Comparison of ENCODE assay signal across 23 mouse cellular contexts in genomic region chr11:104614130-104614529, GRCm38 (mm10). TPM values are rescaled to one million over a fixed set of nuclear protein-coding genes. Genes with fewer than 3 reads are reported as not detected.
DNase-seq lines count a peak whose midpoint lies in the region; ATAC-seq lines count a peak whose summit lies in the region.
"Had no signal": no experiment of that assay in that cellular context is flagged by ENCODE, and none has a peak within 500 bp of the region (broad histone marks: within the 10 kb centered on the region; RNA-seq: fewer than 3 reads in every experiment).

No protein-coding gene starts in this region.

- H3K9me3 ChIP-seq in heart, embryonic 13.5 days = no peaks in the 10 kb centered on the region
- H3K9me3 ChIP-seq in hindbrain, embryonic 12.5 days (replicated peaks) = no peaks in the 10 kb centered on the region
- H3K9me3 ChIP-seq: heart, embryonic 15.5 days; hindbrain, embryonic 13.5 days; stomach, embryonic 15.5 days had no signal

- 0 out of 2 replicates have a peak overlapping the region, but pooled peaks have one; percentile 15 for H3K27ac ChIP-seq in heart, embryonic 13.5 days (replicated peaks)
- H3K27ac ChIP-seq in hindbrain, embryonic 12.5 days = no peak overlapping the region
- H3K27ac ChIP-seq: heart, embryonic 15.5 days; hindbrain, embryonic 13.5 days; macrophage; stomach, embryonic 15.5 days had no signal

- H3K4me3 ChIP-seq in heart, embryonic 13.5 days = no peak overlapping the region
- no peak overlapping the region for H3K4me3 ChIP-seq in hindbrain, embryonic 12.5 days
- H3K4me3 ChIP-seq: heart, embryonic 15.5 days; hindbrain, embryonic 13.5 days; stomach, embryonic 15.5 days had no signal

- H3K4me1 ChIP-seq in heart, embryonic 13.5 days = peaks cover 41% of the 10 kb centered on the region
- H3K4me1 ChIP-seq in hindbrain, embryonic 12.5 days = peaks cover 2% of the 10 kb centered on the region
- H3K4me1 ChIP-seq: stomach, embryonic 15.5 days had no signal

- intact Hi-C loops in heart, postnatal 10 days (cut with DNase I) = no loop called here

- H3K36me3 ChIP-seq in heart, embryonic 13.5 days = no peaks in the 10 kb centered on the region
- no peaks in the 10 kb centered on the region for H3K36me3 ChIP-seq in hindbrain, embryonic 12.5 days
- H3K36me3 ChIP-seq: heart, embryonic 15.5 days; hindbrain, embryonic 13.5 days; stomach, embryonic 15.5 days had no signal

- H3K4me2 ChIP-seq in heart, embryonic 13.5 days = no peak overlapping the region
- H3K4me2 ChIP-seq in hindbrain, embryonic 12.5 days (replicated peaks) = no peak overlapping the region
- H3K4me2 ChIP-seq: heart, embryonic 15.5 days; hindbrain, embryonic 13.5 days; stomach, embryonic 15.5 days had no signal

- 53% methylated on average over 2 of the region's 2 CpGs for WGBS in heart, embryonic 13.5 days
- WGBS in hindbrain, embryonic 12.5 days = 92% methylated on average over 2 of the region's 2 CpGs

- DNase-seq in heart, postnatal 10 days = no peak
- no peak for DNase-seq in embryo, embryonic 10.5 days (ENCODE audit: low spot score)
- no peak for DNase-seq in lung, postnatal 4 days
- DNase-seq: adrenal gland, adult 8-10 months; cerebellum, adult 11 months; cerebellum, postnatal 14 days; forebrain, postnatal 0 days; heart, adult 18-20 months; kidney, postnatal 14 days; liver; lung, adult 2 months; midbrain, embryonic 14.5 days; spleen, adult 18-20 months had no signal

- ATAC-seq in heart, embryonic 13.5 days (ENCODE audit: extremely low read depth, insufficient number of reproducible peaks, low FRiP score, low TSS enrichment) = no peak
- ATAC-seq in common myeloid progenitor, adult 5-6 weeks (replicated peaks; ENCODE audit: low read depth, poor library complexity, severe bottlenecking) = peak; percentile 45
- peak; percentile 43 for ATAC-seq in megakaryocyte progenitor cell, adult 5-6 weeks (replicated peaks; ENCODE audit: poor library complexity)
- ATAC-seq in hindbrain, embryonic 12.5 days (ENCODE audit: low FRiP score) = no peak
- ATAC-seq in erythroblast, adult 5-6 weeks (replicated peaks; ENCODE audit: low FRiP score, poor library complexity, severe bottlenecking) = no peak
- ATAC-seq: forebrain, postnatal 0 days; intestine, postnatal 0 days had no signal

- no peak overlapping the region for H3K9ac ChIP-seq in heart, embryonic 13.5 days
- no peak overlapping the region for H3K9ac ChIP-seq in hindbrain, embryonic 12.5 days
- H3K9ac ChIP-seq: forebrain, postnatal 0 days; heart, embryonic 15.5 days; hindbrain, embryonic 13.5 days; stomach, embryonic 15.5 days had no signal

- 0 out of 2 replicates have a peak, but pooled peaks cover 9% of the 10 kb centered on the region for H3K27me3 ChIP-seq in heart, embryonic 13.5 days (replicated peaks)
- peaks cover 19% of the 10 kb centered on the region for H3K27me3 ChIP-seq in hindbrain, embryonic 12.5 days
- H3K27me3 ChIP-seq: heart, embryonic 15.5 days; stomach, embryonic 15.5 days had no signal

RNA-seq across cellular contexts. Expression of gene Itgb3, which starts 6.3 kb away (rescaled TPM):
- polyA plus RNA-seq in heart, embryonic 13.5 days (2015; fragmentation: Nextera tagmentation; extraction: Ambion mirVana) = 5.0 and 5.1 TPM in 2 replicates
- total RNA-seq in heart, postnatal 10 days (2021) = 1 to 10 TPM; 5.8 to 7.3 TPM
- total RNA-seq in common myeloid progenitor, adult 5-6 weeks (2017) = 12.3 and 15.8 TPM in 2 replicates
- 2.0 and 2.2 TPM in 2 replicates for total RNA-seq in megakaryocyte progenitor cell, adult 5-6 weeks (2015)
- 4.0 and 5.3 TPM in 2 replicates for total RNA-seq in megakaryocyte progenitor cell, adult 5-6 weeks (2017)
- polyA plus RNA-seq in hindbrain, embryonic 12.5 days (2016; fragmentation: Nextera tagmentation; extraction: Ambion mirVana) = 2.9 and 3.4 TPM in 2 replicates
- total RNA-seq in erythroblast, adult 5-6 weeks (2015; ENCODE audit: low replicate concordance) = 0.84 and 4.2 TPM in 2 replicates
- 3.0 and 3.1 TPM in 2 replicates for total RNA-seq in erythroblast, adult 5-6 weeks (2017; ENCODE audit: low replicate concordance)

Comparison
In these comparisons a context has a peak if more than half of its experiments do, and no peak if none do; other contexts are left out.
1. ATAC-seq: peak in common myeloid progenitor, adult 5-6 weeks (single experiment) and megakaryocyte progenitor cell, adult 5-6 weeks (single experiment); none in heart, embryonic 13.5 days (single experiment), hindbrain, embryonic 12.5 days (single experiment) and erythroblast, adult 5-6 weeks (single experiment).